Mouse (Mus musculus) liver, embryonic 13.5 days (tissue): ENCODE measurements around the gene Eva1c. TPM values are rescaled to one million over a fixed set of nuclear protein-coding genes. Genes with fewer than 3 reads are reported as not detected.
A peak's percentile ranks its signal among the peaks of the same experiment; 100 is the strongest.

Source experiments
- ATAC-seq: fragments of 200-750 bp; cut with Nextera tagmentation; 2 replicates; pipeline ENCODE4 v1.8.0; 2017; ENCODE audit warnings: low read depth, mild to moderate bottlenecking, moderate number of reproducible peaks, moderate library complexity
- DNase-seq: peaks from one replicate; pipeline ENCODE4 v3.0.0; 2022
- H3K27ac ChIP-seq: fragments of 300-500 bp; sonication (generic); 2 replicates; pipeline ENCODE4 v1.5.1; 2015; ENCODE audit warnings: moderate library complexity, mild to moderate bottlenecking, inconsistent platforms
- H3K27me3 ChIP-seq: fragments of 300-500 bp; sonication (generic); 2 replicates; pipeline ENCODE4 v1.6.1; 2015; ENCODE audit warnings: mild to moderate bottlenecking, inconsistent platforms
- H3K36me3 ChIP-seq: fragments of 300-500 bp; sonication (generic); 2 replicates; pipeline ENCODE4 v1.6.1; 2015; ENCODE audit warnings: mild to moderate bottlenecking, inconsistent platforms
- H3K4me1 ChIP-seq: fragments of 300-500 bp; sonication (generic); replicated peaks from 2 replicates; pipeline ENCODE4 v1.6.1; 2015; ENCODE audit warnings: inconsistent platforms
- H3K4me2 ChIP-seq: fragments of 300-500 bp; sonication (generic); 2 replicates; pipeline ENCODE4 v1.6.1; 2015; ENCODE audit warnings: inconsistent platforms, mild to moderate bottlenecking, moderate library complexity
- H3K4me3 ChIP-seq: fragments of 300-500 bp; sonication (generic); replicated peaks from 2 replicates; pipeline ENCODE4 v1.5.1; 2015; ENCODE audit warnings: mild to moderate bottlenecking, inconsistent platforms
- H3K9ac ChIP-seq: fragments of 300-500 bp; sonication (generic); 2 replicates; pipeline ENCODE4 v1.6.1; 2015; ENCODE audit warnings: mild to moderate bottlenecking, inconsistent platforms
- H3K9me3 ChIP-seq: fragments of 300-500 bp; sonication (generic); replicated peaks from 2 replicates; pipeline ENCODE4 v1.6.1; 2016; ENCODE audit warnings: inconsistent platforms
- WGBS: fragments of 180-500 bp; shearing (Covaris S2); methylation state at CpG from one replicate; pipeline ENCODE4 v1.1.7; 2015; ENCODE audit not compliant: insufficient replicate concordance; 5-methylcytosine and 5-hydroxymethylcytosine counted together
- polyA plus RNA-seq: library from polyadenylated mRNA; unstranded; fragments of >200 nt; fragmentation: Nextera tagmentation; extraction: Ambion mirVana; gene quantifications from 2 replicates; pipeline ENCODE4 v1.2.1, GENCODE M21; 2015

Eva1c gene
- polyA plus RNA-seq, 1 experiment from 2014 or later: 0.31 TPM

- ATAC-seq (no peak), DNase-seq (no peak)
- H3K27me3 ChIP-seq: peaks cover 43% of the 10 kb centered on the region
- no peak overlapping the region for H3K4me2 ChIP-seq
- no peaks in the 10 kb centered on the region for H3K9me3 ChIP-seq
- no peaks in the 10 kb centered on the region for H3K36me3 ChIP-seq
- H3K9ac ChIP-seq: no peak overlapping the region
- no peak overlapping the region for H3K4me3 ChIP-seq
- 75% methylated on average over 5 of the region's 5 CpGs for WGBS
- H3K4me1 ChIP-seq: peaks cover 54% of the 10 kb centered on the region
- H3K27ac ChIP-seq: no peak overlapping the region
These were observed 478 bp upstream of the Eva1c start for GRCm38 (mm10) chr16:90826041-90826440.

GRCm38 (mm10) chr16:90827498-90827897 is 979 bp downstream of the Eva1c start:
- ATAC-seq (no peak), DNase-seq (no peak)
- no peaks in the 10 kb centered on the region for H3K36me3 ChIP-seq
- no peak overlapping the region for H3K27ac ChIP-seq
- H3K9me3 ChIP-seq: no peaks in the 10 kb centered on the region
- H3K4me2 ChIP-seq: no peak overlapping the region
- H3K9ac ChIP-seq: no peak overlapping the region
- peaks cover 46% of the 10 kb centered on the region for H3K4me1 ChIP-seq
- 78% methylated on average over 9 of the region's 9 CpGs for WGBS
- H3K4me3 ChIP-seq: no peak overlapping the region
- peaks cover 55% of the 10 kb centered on the region for H3K27me3 ChIP-seq

GRCm38 (mm10) chr16:90829136-90829535 is 2.6 kb downstream of the Eva1c start:
- Histone ChIP-seq H3K36me3 (no peaks in the 10 kb centered on the region), H3K9me3 (no peaks in the 10 kb centered on the region), H3K4me2 (peak overlapping the region; percentile 88; the same call in 1 of the 2 replicates), H3K4me1 (peaks cover 35% of the 10 kb centered on the region), H3K4me3 (no peak overlapping the region), H3K27ac (no peak overlapping the region), H3K27me3 (peaks cover 71% of the 10 kb centered on the region), H3K9ac (no peak overlapping the region; the same call in 1 of the 2 replicates)
- WGBS: 67% methylated on average over 7 of the region's 7 CpGs
- DNase-seq (no peak), ATAC-seq (no peak)

- peak; percentile 95 for ATAC-seq
- peak overlapping the region; percentile 70 for H3K9ac ChIP-seq
- peak overlapping the region; percentile 65 for H3K27ac ChIP-seq
These were observed 3.6 kb downstream of the Eva1c start for GRCm38 (mm10) chr16:90829894-90830685.

GRCm38 (mm10) chr16:90830686-90831439 is 4.3 kb downstream of the Eva1c start:
- WGBS: 1% methylated on average over 67 of the region's 67 CpGs
- Histone ChIP-seq H3K9me3 (no peaks in the 10 kb centered on the region), H3K27ac (peak overlapping the region; percentile 65)

More at GRCm38 (mm10) chr16:90829894-90830685, 3.6 kb downstream of the Eva1c start:
- Histone ChIP-seq H3K36me3 (no peaks in the 10 kb centered on the region), H3K4me1 (peaks cover 35% of the 10 kb centered on the region), H3K4me2 (peak overlapping the region; percentile 88), H3K4me3 (peak overlapping the region; percentile 62), H3K27me3 (peaks cover 74% of the 10 kb centered on the region), H3K9me3 (no peaks in the 10 kb centered on the region)
- peak; percentile 68 for DNase-seq
- under 1% methylated on average over 45 of the region's 45 CpGs for WGBS

GRCm38 (mm10) chr16:90831676-90832075 is 5.2 kb downstream of the Eva1c start:
- 23% methylated on average over 15 of the region's 15 CpGs for WGBS
- Histone ChIP-seq H3K27me3 (peaks cover 84% of the 10 kb centered on the region), H3K9ac (no peak overlapping the region)

More at GRCm38 (mm10) chr16:90830686-90831439, 4.3 kb downstream of the Eva1c start:
- Histone ChIP-seq H3K4me3 (peak overlapping the region; percentile 62), H3K4me2 (peak overlapping the region; percentile 88), H3K4me1 (peaks cover 35% of the 10 kb centered on the region), H3K9ac (peak overlapping the region; percentile 70), H3K27me3 (peaks cover 77% of the 10 kb centered on the region), H3K36me3 (no peaks in the 10 kb centered on the region)
- DNase-seq (no peak), ATAC-seq (peak; percentile 55)

GRCm38 (mm10) chr16:90832495-90832894 is 6.0 kb downstream of the Eva1c start:
- Histone ChIP-seq H3K4me2 (no peak overlapping the region), H3K36me3 (no peaks in the 10 kb centered on the region), H3K9me3 (no peaks in the 10 kb centered on the region), H3K4me1 (peaks cover 35% of the 10 kb centered on the region), H3K9ac (no peak overlapping the region), H3K27ac (no peak overlapping the region), H3K4me3 (no peak overlapping the region), H3K27me3 (peaks cover 86% of the 10 kb centered on the region)
- WGBS: 54% methylated on average over 6 of the region's 6 CpGs
- ATAC-seq (no peak), DNase-seq (no peak)

More at GRCm38 (mm10) chr16:90831676-90832075, 5.2 kb downstream of the Eva1c start:
- no peak overlapping the region for H3K27ac ChIP-seq
- ATAC-seq (no peak), DNase-seq (no peak)
- no peaks in the 10 kb centered on the region for H3K36me3 ChIP-seq
- peak overlapping the region; percentile 88 for H3K4me2 ChIP-seq
- H3K4me1 ChIP-seq: peaks cover 35% of the 10 kb centered on the region
- no peaks in the 10 kb centered on the region for H3K9me3 ChIP-seq
- H3K4me3 ChIP-seq: peak overlapping the region; percentile 62; the same call in 1 of the 2 replicates

GRCm38 (mm10) chr16:90833041-90833791 is 6.7 kb downstream of the Eva1c start:
- DNase-seq: no peak
- no peaks in the 10 kb centered on the region for H3K9me3 ChIP-seq
- peaks cover 30% of the 10 kb centered on the region for H3K4me1 ChIP-seq
- 49% methylated on average over 9 of the region's 9 CpGs for WGBS
- no peak overlapping the region for H3K4me3 ChIP-seq
- no peak overlapping the region for H3K4me2 ChIP-seq
- ATAC-seq: no peak
- no peaks in the 10 kb centered on the region for H3K36me3 ChIP-seq
- peaks cover 84% of the 10 kb centered on the region for H3K27me3 ChIP-seq
- no peak overlapping the region for H3K27ac ChIP-seq
- H3K9ac ChIP-seq: no peak overlapping the region

GRCm38 (mm10) chr16:90837431-90837830 is 10.9 kb downstream of the Eva1c start:
- H3K27ac ChIP-seq: no peak overlapping the region
- ATAC-seq (no peak), DNase-seq (no peak)

GRCm38 (mm10) chr16:90842164-90842563 is 15.6 kb downstream of the Eva1c start:
- no peak overlapping the region for H3K4me2 ChIP-seq
- DNase-seq (no peak), ATAC-seq (no peak)
- no peak overlapping the region for H3K27ac ChIP-seq
- H3K36me3 ChIP-seq: no peaks in the 10 kb centered on the region
- H3K27me3 ChIP-seq: peaks cover 13% of the 10 kb centered on the region; the same call in 1 of the 2 replicates
- no peaks in the 10 kb centered on the region for H3K4me1 ChIP-seq
- H3K9me3 ChIP-seq: no peaks in the 10 kb centered on the region
- no peak overlapping the region for H3K4me3 ChIP-seq
- no peak overlapping the region for H3K9ac ChIP-seq
- 69% methylated on average over 9 of the region's 9 CpGs for WGBS

More at GRCm38 (mm10) chr16:90837431-90837830, 10.9 kb downstream of the Eva1c start:
- no peak overlapping the region for H3K4me3 ChIP-seq
- H3K36me3 ChIP-seq: no peaks in the 10 kb centered on the region
- H3K4me1 ChIP-seq: no peaks in the 10 kb centered on the region
- no peak overlapping the region for H3K9ac ChIP-seq
- no peaks in the 10 kb centered on the region for H3K9me3 ChIP-seq
- 53% methylated on average over 8 of the region's 8 CpGs for WGBS
- peaks cover 55% of the 10 kb centered on the region for H3K27me3 ChIP-seq
- no peak overlapping the region for H3K4me2 ChIP-seq

GRCm38 (mm10) chr16:90845038-90845437 is 18.5 kb downstream of the Eva1c start:
- Histone ChIP-seq H3K9ac (no peak overlapping the region), H3K4me3 (no peak overlapping the region), H3K27me3 (peaks cover 8% of the 10 kb centered on the region; the same call in 1 of the 2 replicates), H3K4me1 (no peaks in the 10 kb centered on the region), H3K9me3 (no peaks in the 10 kb centered on the region), H3K4me2 (no peak overlapping the region), H3K36me3 (no peaks in the 10 kb centered on the region), H3K27ac (no peak overlapping the region)
- no peak for DNase-seq
- 68% methylated on average over 6 of the region's 6 CpGs for WGBS
- ATAC-seq: no peak
